Mouse (Mus musculus) left cerebral cortex, adult 18-20 months (tissue): ENCODE measurements around the gene Lrrc8e. TPM values are rescaled to one million over a fixed set of nuclear protein-coding genes. Genes with fewer than 3 reads are reported as not detected.

ENCODE experiments used
- DNase-seq, 2 experiments: peaks; one replicate each; pipeline ENCODE4 v3.0.0; 2021 to 2022; ENCODE audit warnings: low spot score in 2 of 2, mixed read lengths in 1 of 2
- total RNA-seq, 2 experiments: library from RNA; stranded (reverse); gene quantifications; 2 replicates each; pipeline ENCODE4 v1.2.3; 2021

Lrrc8e gene
- total RNA-seq, 2 experiments from 2014 or later = 0.33 TPM; not detected in 1

GRCm38 (mm10) chr8:4256911-4257310 is 30.3 kb downstream of the Lrrc8e start:
- peak; percentile 86 to 91 for DNase-seq

- DNase-seq = no peak
Measured at GRCm38 (mm10) chr8:4257350-4257749, 30.7 kb downstream of the Lrrc8e start.

GRCm38 (mm10) chr8:4258233-4258632 is 31.6 kb downstream of the Lrrc8e start:
- DNase-seq = peak; percentile 82 to 84

- peak; percentile 30 to 42 for DNase-seq
Measured at GRCm38 (mm10) chr8:4258678-4259077, 32.1 kb downstream of the Lrrc8e start.

GRCm38 (mm10) chr8:4259125-4259804 is 32.6 kb downstream of the Lrrc8e start, which contains the start of gene Ctxn1:
Gene Ctxn1 (minus strand): TSS chr8:4259274.
- peak; percentile 95 for DNase-seq

GRCm38 (mm10) chr8:4259805-4260170 is 33.2 kb downstream of the Lrrc8e start:
- DNase-seq = no peak

GRCm38 (mm10) chr8:4263105-4263791 is 36.6 kb downstream of the Lrrc8e start:
- peak in 1 of 2 experiments; percentile 26 for DNase-seq

GRCm38 (mm10) chr8:4265160-4265914 is 38.7 kb downstream of the Lrrc8e start:
- DNase-seq = no peak

GRCm38 (mm10) chr8:4267627-4268026 is 41.0 kb downstream of the Lrrc8e start:
- no peak for DNase-seq

GRCm38 (mm10) chr8:4269609-4270008 is 43.0 kb downstream of the Lrrc8e start:
- no peak for DNase-seq

GRCm38 (mm10) chr8:4275275-4276110 is 48.9 kb downstream of the Lrrc8e start, which contains the start of gene Timm44:
Gene Timm44 (minus strand): TSS chr8:4275913.
- peak; percentile 98 for DNase-seq

- DNase-seq = no peak
Measured at GRCm38 (mm10) chr8:4276111-4276465, 49.5 kb downstream of the Lrrc8e start.

Other genes with a start within 250 kb of the Lrrc8e start
- 1 to 10 TPM in 1 of 2 experiments, under 1 TPM in 1; 0.94 to 1.4 TPM for gene Cd209f, start 121.0 kb upstream of the Lrrc8e start, total RNA-seq
- gene Cd209g, start 92.7 kb upstream of the Lrrc8e start, total RNA-seq = 1 to 10 TPM in 1 of 2 experiments, under 1 TPM in 1; 0.37 to 1.4 TPM
- 100 to 1,000 TPM in 1 of 2 experiments, 10 to 100 TPM in 1; 98.1 to 102 TPM for gene Evi5l, start 60.3 kb upstream of the Lrrc8e start, total RNA-seq
- gene Prr36, start 9.4 kb upstream of the Lrrc8e start, total RNA-seq = 10 to 100 TPM; 32.7 to 41.9 TPM
- gene Map2k7, start 11.9 kb downstream of the Lrrc8e start, total RNA-seq = 100 to 1,000 TPM in 1 of 2 experiments, 10 to 100 TPM in 1; 92.3 to 108 TPM
- not detected for gene Gm49320, start 12.0 kb downstream of the Lrrc8e start, total RNA-seq
- 1 to 10 TPM; 9.5 TPM for gene Tgfbr3l, start 21.4 kb downstream of the Lrrc8e start, total RNA-seq
- gene Snapc2, start 26.3 kb downstream of the Lrrc8e start, total RNA-seq = 10 to 100 TPM; 30.6 to 31.8 TPM
- gene Ctxn1, start 32.4 kb downstream of the Lrrc8e start, total RNA-seq = 100 to 1,000 TPM; 519 to 574 TPM
- gene Timm44, start 49.1 kb downstream of the Lrrc8e start, total RNA-seq = 10 to 100 TPM; 59.0 to 69.1 TPM
- gene Ccl25, start 98.4 kb downstream of the Lrrc8e start, total RNA-seq = 10 to 100 TPM; 19.6 to 19.9 TPM
- gene Elavl1, start 98.6 kb downstream of the Lrrc8e start, total RNA-seq = 10 to 100 TPM; 73.3 to 77.0 TPM